Mouse (Mus musculus) cerebellum, postnatal 14 days (tissue): ENCODE results near the gene Hmcn2.

Experiments used
- DNase-seq, 2 experiments: peaks; one replicate each; pipeline ENCODE4 v3.0.0; 2021; ENCODE audit warnings: mixed read lengths in 2 of 2

Hmcn2 gene

DNA sequence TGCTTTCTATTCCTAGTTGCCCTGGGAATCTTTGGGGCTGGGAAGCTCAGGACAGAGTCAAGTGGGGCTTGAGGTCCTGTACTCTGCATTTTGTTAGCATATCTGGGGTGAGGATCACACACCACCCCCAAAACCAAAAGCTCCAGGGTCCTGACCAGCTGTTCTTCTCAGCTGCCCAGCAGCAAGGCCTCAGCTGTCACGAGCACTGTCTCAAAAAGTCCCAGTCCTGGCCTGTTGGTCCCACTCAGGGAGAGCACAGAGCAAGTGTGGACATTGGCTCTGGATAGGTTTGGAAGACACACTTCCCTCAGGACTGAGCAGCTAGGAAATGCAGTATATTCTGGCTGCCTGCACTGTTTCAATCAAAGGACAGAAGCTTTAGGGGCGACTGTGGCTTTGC is 176.3 kb downstream of the Hmcn2 start:
- DNase-seq = no peak

GRCm38 (mm10) chr2:31492308-31492707 is 178.1 kb downstream of the Hmcn2 start:
- no peak for DNase-seq

DNA sequence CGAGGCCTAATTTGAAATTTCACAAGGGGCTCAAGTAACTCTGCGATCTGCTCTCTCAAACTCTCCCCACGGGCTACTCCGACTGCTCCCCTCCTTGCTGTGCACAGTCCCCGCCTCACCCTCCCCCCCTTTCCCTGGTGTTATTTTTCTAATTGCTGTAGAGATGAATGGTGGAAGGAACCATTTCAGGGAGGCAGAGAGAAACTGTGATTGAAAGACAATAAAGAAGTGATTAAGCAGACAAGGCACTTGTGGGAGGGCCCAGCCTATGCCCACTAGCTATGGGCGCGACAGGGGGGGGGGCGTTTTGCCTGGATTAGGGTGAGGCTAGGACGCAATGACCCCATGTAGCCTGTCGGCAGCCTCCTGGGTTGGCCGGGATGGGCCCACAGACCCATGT is 179.0 kb downstream of the Hmcn2 start:
- DNase-seq = no peak

GRCm38 (mm10) chr2:31494315-31494714 is 180.1 kb downstream of the Hmcn2 start:
- no peak for DNase-seq

GRCm38 (mm10) chr2:31495046-31495476 is 180.8 kb downstream of the Hmcn2 start:
- no peak for DNase-seq

DNA sequence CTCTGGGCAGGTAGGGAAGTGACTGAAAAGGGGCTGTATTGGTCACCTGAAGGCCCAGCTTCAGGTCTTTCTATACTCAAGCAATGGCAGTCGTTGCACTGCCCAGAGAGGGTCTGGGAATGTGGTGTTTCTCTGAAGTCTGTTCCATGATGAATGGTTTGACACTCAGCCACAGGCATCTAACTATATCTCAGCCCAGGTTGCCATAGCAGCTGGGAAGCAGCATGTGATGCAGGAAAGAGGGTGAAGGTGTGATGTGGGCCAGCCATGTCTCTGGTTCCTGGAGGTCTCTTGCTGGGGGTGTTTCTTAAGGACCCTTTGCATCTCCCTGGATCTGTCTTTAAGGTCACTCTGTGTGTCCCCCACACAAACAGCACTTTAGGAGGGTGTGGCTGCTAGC is 181.9 kb downstream of the Hmcn2 start:
- DNase-seq = no peak

GRCm38 (mm10) chr2:31497113-31497512 is 182.9 kb downstream of the Hmcn2 start:
- no peak for DNase-seq

DNA sequence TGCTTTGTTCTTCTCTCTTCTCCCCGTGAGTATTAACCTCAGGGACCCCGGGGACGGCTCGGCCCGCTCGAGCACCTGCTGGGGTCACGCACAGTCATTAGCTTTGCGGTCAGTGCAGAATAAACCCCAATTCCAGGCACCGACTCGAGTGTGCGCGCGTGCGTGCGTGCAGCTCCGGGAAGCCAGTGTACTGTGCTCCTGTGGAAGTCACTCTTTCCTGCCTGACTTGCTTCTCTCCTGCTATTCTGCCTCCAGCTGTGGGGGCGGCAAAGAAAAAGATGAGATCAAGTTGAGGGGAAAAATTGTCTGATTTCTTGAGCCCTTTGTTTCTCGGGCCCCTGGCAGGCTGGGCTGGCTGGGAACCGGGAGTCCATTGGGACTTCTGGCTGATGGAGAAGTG is 183.4 kb downstream of the Hmcn2 start:
- DNase-seq = no peak

DNA sequence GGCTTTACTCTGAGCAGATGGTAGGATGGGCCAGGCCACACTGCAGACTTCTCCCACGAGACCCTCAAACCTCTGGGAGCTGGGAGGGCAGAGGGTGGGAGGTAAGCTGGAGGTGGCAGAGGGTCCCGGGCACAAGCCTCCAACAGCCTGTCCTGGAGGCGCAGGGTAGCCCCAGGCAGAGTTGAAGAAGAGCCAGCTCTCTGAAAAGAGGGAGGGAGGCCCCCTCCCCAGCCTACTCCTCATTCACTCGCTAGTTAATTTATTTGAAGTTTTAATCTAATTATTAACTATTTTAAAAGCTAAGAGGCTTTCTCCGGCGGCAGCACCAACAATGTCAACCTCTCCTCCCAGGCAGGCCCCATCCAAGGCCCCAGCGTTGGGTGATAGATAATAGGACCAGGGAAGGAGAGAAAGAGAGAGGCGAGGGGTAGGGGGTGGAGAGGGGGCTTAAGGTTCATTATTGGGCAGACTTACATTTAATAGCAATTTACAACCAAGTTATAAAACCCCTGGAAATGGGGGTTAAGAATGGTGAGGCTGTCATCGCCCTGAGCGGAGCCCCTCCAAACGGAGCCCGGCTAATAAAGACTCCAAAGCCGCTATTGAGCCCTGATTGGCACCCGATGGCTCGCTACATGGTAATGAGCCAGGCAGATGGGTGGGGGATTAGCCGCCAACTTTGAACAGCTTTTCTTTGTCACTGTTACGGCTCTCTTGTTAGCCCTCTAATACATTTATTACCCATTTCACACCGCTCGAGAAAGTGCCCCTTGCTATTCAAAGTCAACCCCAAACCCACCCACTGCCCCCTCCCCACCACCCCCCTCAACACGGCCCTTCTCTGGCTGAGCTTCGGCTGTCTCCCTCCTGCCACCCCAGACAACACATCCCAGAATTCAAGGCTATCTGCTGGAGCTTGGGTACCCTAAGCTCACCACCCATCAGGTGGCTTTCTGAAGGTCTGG is 185.4 kb downstream of the Hmcn2 start:
- DNase-seq = no peak

GRCm38 (mm10) chr2:31500292-31501204 is 186.3 kb downstream of the Hmcn2 start:
- peak in 1 of 2 experiments; percentile 32 for DNase-seq

DNA sequence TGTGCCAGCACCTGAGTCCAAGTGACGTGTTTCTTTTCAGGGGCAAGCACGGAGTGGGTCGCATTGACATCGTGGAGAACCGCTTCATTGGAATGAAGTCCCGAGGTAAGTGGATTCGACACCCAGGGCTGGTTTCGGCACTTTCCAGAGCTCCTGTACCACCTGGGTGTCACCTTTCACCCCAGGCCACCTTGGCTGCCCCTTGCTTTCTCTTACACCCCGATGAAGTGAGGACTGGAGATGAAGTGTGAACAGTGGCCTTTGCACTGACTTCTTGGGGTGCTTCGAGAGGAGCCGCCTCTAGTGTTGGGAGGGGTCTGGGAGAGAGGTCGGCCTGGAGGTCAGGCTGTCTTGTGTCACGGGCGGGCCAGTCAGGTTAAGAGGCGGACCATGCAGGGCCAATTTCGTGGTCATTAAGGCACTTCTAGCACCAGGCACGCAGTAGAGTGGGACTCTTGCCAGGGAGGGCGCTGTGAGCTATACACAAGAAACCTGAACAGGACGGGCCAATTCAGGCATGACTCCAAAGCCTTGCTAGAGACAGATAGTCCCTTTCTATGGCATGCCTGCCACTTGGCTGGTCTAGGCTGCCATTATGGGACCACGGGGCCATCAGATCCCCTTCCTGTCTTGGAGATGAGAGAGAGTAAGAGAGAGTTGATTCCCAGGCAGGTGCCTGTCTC is 187.4 kb downstream of the Hmcn2 start:
- DNase-seq = peak; percentile 86 to 90

DNA sequence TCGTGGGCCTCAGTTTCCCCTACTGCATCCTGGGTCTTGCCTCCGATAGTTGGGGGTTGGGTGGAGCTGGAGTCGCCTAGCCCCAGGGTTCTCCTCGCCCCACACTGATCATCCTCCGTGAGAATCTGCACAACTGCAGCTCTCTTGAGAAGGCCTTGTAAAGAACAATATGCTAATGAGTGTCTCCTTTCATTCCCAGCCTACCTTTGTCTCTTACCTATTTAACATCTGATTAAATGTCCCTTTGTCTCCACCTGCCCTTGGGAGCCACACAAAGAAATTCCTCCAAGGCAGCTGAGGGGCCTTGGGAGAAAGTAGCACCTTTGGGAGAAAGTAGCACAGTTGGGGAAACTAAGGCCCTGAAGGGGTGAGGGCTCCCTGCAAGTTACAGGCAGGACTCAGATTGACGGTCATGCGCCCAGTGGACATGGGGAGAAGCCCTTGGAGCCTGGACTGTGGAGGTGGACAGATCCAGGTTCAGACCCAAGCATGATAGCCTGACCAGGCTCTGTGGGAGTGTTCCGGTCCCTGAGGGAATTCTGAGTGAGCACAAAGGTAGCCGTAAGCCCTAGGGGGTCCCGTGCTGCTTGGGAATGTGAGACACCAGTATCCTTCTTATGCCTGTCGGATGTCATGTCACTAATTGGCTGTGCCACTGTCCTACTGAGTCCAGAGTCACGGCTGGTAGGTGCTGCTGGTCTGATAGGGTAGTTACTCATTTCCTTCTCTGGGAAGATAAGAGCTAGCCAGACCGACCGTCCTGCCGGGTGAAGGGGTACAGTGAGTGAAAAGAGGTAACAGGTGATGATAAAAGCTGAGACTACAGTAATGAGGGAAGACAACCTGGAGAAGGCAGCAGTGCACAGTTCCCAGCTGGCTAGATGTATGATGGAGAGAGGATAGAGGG is 188.7 kb downstream of the Hmcn2 start:
- DNase-seq = no peak

DNA sequence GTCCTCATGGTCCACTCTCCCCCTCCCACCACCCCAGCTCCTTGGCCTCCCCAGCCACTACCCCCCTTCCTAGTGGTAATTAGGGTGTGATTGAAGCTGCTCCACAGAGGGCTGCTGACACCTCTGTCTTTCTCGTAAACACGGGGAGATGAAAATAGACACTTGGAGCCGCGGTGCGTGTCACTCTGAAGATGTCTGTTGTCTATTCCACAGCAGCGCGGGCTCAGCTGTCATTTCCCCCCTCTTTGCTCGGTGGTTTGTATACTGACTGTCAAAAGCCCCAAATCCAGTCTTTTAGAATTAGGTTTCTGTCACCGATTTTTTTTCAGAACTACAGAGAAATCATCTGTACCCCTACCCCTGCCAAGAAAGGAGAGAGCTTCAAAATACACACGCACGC is 191.3 kb downstream of the Hmcn2 start:
- no peak for DNase-seq

- DNase-seq = no peak
Measured at GRCm38 (mm10) chr2:31508851-31509250, 194.6 kb downstream of the Hmcn2 start.
